Mouse (Mus musculus): Measurements from ENCODE around the gene Dlgap1. TPM values are rescaled to one million over a fixed set of nuclear protein-coding genes. Genes with fewer than 3 reads are reported as not detected.
A peak's percentile ranks its signal among the peaks of the same experiment; 100 is the strongest.

Dlgap1 gene
- total RNA-seq, 2 experiments from 2014 or later, result 539 to 547 TPM

DNA sequence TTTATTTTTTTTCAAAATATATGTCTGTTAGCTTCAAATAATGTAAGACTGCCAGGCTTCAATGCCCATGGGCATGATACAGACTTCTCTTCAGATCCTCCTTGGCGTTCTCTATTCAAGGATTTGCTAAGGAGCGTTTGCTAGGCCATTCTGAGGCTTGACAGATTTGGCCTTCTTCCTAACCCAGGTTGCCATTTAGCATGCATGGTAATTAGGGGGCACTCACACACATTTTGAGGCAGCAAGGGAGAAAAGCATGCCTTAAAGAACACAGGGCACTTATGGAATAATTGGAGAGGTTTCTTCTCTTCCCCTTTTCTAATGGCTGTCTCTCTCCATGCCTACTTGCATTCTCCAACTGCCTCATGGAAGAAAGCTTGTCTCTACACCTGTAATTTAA lies 53.7 kb downstream of the Dlgap1 start:
- DNase-seq (ENCODE audit: low spot score in 2 of 2), result no peak
- Histone ChIP-seq H3K27ac (peak overlapping the region; percentile 24; the same call in 1 of the 2 replicates), H3K4me3 (no peak overlapping the region)
- TF ChIP-seq CTCF (conservative IDR thresholded peaks at IDR 0.05), result no peak

DNA sequence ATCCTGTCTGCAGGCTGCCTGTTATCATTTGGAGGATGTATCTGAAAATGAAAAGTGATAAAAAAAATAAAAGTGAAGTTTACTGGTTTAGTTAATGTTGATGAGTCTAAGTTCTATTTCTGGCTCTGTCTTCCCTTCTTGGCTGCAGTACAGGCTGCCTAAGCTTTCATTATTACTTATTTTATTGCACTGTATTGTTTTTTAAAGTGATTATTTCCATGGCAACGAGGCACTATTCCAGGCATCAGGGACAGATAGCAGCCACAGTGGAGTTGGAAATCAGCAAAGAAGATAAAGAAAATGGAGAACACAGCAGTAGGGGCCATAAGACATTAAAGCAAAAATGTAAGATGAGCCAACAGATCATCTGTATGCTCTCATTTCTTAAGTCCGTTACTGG lies 66.0 kb downstream of the Dlgap1 start:
- H3K27ac ChIP-seq, result peak overlapping the region; percentile 33
- peak; percentile 44 to 76 for DNase-seq (ENCODE audit: low spot score in 2 of 2)
- no peak for TF ChIP-seq CTCF (conservative IDR thresholded peaks at IDR 0.05)
- no peak overlapping the region for H3K4me3 ChIP-seq

DNA sequence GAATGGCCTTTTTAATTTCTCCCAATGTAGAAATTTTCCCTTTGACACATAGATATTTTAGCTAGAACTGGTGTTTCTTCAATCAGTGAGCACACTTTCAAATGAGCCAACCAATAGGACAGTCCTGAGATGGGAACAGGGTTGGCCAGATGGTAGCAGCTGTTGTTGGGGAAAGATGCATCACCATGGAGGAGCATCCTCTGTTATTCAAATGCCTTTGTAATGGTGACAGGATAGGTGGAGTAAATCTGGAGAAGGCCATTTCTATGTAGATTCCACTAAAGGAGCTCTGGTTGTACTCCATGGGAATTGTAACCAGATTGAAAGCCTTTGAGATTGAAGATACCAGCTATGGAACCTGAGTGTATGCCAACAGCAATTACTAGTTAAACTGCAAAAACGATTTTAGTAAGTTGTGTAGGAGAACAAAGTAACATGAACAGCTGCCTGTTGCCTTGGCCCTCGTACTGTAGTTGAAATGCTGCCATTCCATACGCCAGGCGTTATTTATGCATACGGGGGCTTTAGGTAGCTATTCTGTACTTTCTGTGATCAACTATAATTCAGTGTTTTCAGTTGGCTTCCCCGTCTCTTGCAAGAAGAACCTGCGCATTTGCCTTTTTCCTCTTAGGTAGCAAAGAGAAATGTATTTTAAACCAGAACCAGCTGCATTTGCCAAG lies 72.0 kb downstream of the Dlgap1 start:
- Histone ChIP-seq H3K4me3 (no peak overlapping the region), H3K27ac (peak overlapping the region; percentile 40)
- peak in 1 of 2 experiments; percentile 39 for DNase-seq (ENCODE audit: low spot score in 2 of 2)
- TF ChIP-seq CTCF (conservative IDR thresholded peaks at IDR 0.05), result no peak

DNA sequence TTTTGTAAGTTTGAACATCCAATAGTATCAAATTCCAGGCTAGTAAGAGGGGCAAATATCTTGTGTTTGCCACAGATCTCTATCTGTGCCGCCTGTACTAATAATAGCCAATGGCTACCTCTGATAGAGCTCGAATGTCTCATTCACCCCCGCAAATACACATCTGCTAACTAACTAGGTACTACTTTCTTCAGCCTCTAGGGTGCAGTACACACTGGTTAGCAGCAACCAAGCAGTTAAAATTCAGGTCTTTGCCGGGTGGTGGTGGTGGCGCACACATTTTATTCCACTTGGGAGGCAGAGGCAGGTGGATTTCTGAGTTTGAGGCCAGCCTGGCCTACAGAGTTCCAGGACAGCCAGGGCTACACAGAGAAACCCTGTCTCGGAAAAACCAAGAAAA lies 99.4 kb downstream of the Dlgap1 start:
- DNase-seq (ENCODE audit: low spot score in 2 of 2), result no peak
- TF ChIP-seq CTCF (conservative IDR thresholded peaks at IDR 0.05), result peak; percentile 37
- Histone ChIP-seq H3K27ac (no peak overlapping the region), H3K4me3 (no peak overlapping the region)

DNA sequence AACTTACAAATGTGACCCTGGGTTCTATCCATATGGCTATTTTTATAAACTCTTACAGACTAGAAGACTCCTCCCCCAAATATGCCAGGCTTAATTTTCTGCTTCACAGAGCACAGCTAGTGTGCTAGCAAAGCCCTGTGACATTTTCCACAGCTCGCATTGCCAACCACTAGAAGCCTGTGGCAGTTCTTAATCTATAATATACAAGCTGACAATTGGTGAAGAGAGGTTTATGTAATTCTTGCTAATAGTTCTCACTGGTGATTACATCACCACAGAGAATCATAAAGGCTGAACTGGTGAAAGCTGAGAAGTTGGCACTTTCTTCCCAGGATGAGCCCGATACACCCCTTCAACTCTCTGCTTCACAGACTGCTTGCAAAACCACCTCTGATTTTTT lies 103.2 kb downstream of the Dlgap1 start:
- Histone ChIP-seq H3K27ac (peak overlapping the region; percentile 64), H3K4me3 (no peak overlapping the region)
- no peak for DNase-seq (ENCODE audit: low spot score in 2 of 2)
- TF ChIP-seq CTCF (conservative IDR thresholded peaks at IDR 0.05), result no peak

DNA sequence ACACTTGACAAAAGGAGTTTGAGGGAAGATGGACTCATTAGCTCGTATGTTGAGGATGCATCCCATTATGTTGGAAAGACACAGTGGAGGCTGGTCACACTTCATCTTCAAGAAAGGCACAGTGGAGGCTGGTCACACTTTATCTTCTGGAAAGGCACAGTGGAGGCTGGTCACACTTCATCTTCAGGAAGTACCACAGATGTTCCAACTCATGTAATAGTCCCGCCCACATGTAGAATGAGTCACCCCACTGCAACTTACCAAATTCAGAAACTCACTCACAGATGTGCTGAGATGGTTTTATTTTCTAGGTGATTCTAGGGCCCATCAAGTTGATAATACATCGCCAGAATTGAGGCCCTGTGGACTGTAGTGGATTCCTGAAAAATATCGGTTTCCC lies 119.3 kb downstream of the Dlgap1 start:
- Histone ChIP-seq H3K4me3 (no peak overlapping the region), H3K27ac (no peak overlapping the region)
- no peak for TF ChIP-seq CTCF (conservative IDR thresholded peaks at IDR 0.05)
- no peak for DNase-seq (ENCODE audit: low spot score in 2 of 2)

DNA sequence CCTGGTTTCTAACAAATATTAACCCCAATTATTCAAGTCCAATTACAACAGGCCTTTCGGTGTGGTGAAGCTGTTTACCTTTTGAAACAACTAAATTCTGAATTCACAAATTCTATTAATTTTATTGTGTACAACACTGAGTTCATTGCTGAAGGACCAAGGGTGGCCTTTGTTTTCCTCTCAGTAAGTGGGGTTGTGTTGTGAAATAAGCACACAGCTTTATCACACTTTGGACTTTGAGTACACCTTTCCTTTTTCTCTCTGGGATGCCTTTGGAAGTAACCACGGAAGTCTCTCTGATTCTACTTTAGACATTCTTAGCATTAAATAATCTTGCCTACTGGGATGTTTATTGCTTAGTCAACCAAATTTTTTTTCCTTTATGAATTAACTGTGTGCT lies 121.9 kb downstream of the Dlgap1 start:
- H3K27ac ChIP-seq, result no peak overlapping the region
- no peak for DNase-seq (ENCODE audit: low spot score in 2 of 2)
- H3K4me3 ChIP-seq, result no peak overlapping the region
- TF ChIP-seq CTCF (conservative IDR thresholded peaks at IDR 0.05), result no peak

DNA sequence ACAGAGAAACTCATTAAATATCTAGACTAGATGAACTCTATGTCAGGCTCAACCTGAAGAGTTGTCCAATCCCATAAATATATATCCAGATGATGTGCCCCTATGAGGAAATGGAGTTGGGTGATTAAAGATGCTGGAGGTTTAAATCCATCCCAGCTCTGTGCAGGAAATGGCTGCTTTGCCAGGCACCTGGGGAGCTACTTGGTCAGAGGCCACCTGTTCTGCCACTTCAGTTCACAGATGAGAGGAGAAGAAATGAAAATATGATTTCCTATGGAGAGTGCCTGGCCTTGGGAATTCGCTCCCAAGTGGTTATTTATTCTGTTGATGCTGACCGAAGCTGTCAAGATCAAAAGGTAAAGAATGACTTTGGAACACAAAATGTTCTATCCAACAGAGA lies 160.3 kb downstream of the Dlgap1 start:
- no peak overlapping the region for H3K27ac ChIP-seq
- no peak for DNase-seq (ENCODE audit: low spot score in 2 of 2)
- no peak for TF ChIP-seq CTCF (conservative IDR thresholded peaks at IDR 0.05)
- H3K4me3 ChIP-seq, result no peak overlapping the region

DNA sequence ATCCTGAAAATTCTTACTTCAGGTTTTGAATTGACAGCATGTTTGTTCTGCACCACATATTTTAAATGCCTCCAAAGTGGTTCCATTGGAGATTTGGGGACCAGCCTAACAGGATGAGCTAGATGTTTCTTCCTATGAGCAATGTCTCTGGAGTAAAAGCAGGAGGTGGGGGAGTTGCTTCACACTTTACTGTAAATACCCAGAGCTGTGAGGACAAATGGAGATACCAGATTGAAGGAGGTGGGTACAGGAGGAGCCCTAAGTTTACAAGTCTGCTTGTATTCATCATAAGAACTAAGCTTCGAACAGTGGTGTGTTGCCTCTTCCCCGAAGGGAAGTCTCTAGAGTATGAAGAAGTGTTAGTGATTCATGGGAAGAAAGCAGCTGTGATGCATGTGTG lies 201.0 kb downstream of the Dlgap1 start:
- peak in 1 of 2 experiments; percentile 33 for DNase-seq (ENCODE audit: low spot score in 2 of 2)
- TF ChIP-seq CTCF (conservative IDR thresholded peaks at IDR 0.05), result no peak
- no peak overlapping the region for H3K4me3 ChIP-seq
- H3K27ac ChIP-seq, result no peak overlapping the region

DNA sequence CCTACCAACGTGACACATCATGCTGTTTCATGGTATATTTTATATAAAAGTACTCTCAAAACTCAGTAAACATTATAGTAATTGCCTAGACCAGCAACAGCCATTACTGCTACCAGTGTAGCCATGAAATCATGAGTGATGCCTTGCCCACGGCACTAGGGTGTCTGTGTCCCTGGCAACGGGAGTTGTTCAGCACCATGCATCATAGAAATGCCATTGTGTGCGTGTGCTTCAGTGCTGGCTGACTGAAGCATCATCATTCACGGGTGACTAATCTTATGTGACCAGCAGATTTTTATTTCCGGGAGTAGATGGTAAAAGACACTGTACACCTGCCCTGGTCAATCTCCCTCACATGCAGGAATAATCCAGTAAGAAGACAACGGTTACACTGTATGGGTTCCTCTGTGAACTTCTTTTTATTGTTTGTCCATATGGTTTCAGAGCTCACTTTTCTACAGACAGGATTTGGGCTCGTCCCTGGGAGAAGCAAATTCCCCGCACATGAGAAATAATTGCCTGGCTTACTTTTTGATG lies 203.7 kb downstream of the Dlgap1 start:
- DNase-seq (ENCODE audit: low spot score in 2 of 2), result no peak
- H3K27ac ChIP-seq, result 0 out of 2 replicates have a peak overlapping the region, but pooled peaks have one; percentile 3
- no peak for TF ChIP-seq CTCF (conservative IDR thresholded peaks at IDR 0.05)
- no peak overlapping the region for H3K4me3 ChIP-seq

DNA sequence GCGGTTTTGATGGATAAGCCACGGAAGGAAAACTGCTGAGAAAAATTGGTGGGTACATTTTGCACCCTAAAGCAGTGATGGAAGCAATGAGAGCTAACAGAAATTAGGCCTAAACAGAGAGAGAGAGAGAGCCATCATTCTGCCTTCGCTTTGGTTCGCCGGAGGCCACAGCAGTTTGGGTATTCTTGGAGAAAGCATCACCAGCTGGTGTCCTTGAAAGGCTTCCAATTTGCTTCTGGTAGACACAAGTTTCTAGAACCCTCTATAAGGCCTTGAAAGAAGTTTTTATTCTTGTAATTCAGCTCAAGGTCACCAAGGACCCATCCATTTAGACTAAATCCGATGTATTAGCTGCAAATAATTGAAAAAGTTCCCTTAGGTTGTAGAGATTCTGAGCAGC lies 205.0 kb downstream of the Dlgap1 start:
- DNase-seq (ENCODE audit: low spot score in 2 of 2), result no peak
- 0 out of 2 replicates have a peak overlapping the region, but pooled peaks have one; percentile 14 for H3K27ac ChIP-seq
- H3K4me3 ChIP-seq, result no peak overlapping the region
- TF ChIP-seq CTCF (conservative IDR thresholded peaks at IDR 0.05), result no peak

DNA sequence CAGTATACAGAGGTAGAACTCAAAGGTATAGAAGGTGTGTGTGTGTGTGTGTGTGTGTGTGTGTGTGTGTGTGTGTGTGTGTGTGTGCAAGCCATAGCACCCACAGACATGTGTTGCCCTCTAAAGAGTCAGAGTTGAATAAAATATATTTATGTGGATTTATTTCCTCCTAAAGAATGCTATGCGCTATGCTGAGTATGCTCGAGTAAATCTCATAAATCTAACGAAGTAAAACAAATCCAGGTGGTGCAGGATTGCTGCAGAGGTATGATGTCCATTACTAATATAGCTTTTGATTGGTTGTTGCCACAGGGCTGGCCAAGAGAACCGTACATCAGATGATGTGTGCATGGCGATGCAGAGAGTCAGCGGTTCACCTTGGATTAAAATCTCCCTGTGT lies 222.4 kb downstream of the Dlgap1 start:
- Histone ChIP-seq H3K27ac (no peak overlapping the region), H3K4me3 (no peak overlapping the region)
- DNase-seq (ENCODE audit: low spot score in 2 of 2), result no peak
- TF ChIP-seq CTCF (conservative IDR thresholded peaks at IDR 0.05), result no peak

DNA sequence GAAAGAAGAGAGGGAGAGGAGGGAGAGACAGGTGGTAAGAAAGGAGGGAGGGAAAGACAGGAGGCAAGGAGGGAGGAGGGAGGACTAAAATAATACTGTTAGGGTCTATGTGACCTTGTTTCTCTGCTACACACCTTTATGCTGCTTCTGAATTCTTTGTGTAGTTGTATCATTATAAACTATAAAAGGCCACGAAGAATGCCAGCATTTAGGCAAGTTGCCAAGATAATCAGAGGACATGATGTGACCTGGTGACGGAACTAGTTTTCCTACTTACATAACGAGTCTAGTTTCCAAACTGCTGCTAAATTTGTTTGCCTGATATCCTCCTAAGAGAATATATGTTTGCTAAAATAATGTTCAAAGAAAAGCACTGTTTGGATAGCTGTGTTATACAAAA lies 254.0 kb downstream of the Dlgap1 start:
- Histone ChIP-seq H3K27ac (no peak overlapping the region), H3K4me3 (no peak overlapping the region)
- DNase-seq (ENCODE audit: low spot score in 2 of 2), result no peak
- no peak for TF ChIP-seq CTCF (conservative IDR thresholded peaks at IDR 0.05)

DNA sequence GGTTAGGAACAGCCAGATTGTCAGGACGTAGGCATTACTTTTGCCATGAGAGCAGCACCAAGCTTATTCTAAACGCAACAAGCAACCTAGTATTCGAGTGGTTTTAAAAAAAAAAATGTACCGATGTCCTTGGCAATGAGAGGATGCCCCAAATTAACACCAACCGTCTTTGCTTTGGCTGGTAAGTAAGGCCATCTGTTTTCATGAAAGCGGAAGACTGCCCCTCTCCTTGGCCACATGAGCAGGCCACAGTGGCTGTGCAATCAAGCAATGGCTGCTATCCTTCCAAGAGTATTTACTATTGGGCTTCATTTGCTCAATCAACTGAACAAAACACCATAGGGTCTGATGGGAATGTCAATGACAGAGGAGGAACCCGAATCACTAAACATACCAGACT lies 278.5 kb downstream of the Dlgap1 start:
- no peak for DNase-seq (ENCODE audit: low spot score in 2 of 2)
- H3K27ac ChIP-seq, result no peak overlapping the region
- no peak overlapping the region for H3K4me3 ChIP-seq
- TF ChIP-seq CTCF (conservative IDR thresholded peaks at IDR 0.05), result no peak
